Mouse (Mus musculus): ENCODE measurements at regions not wholly inside any gene's neighbourhood (a gene's known extent, or its start where the extent isn't known, plus 50 kb on each side); places are given as distances from the start of the nearest gene placed in this dataset.

DNA sequence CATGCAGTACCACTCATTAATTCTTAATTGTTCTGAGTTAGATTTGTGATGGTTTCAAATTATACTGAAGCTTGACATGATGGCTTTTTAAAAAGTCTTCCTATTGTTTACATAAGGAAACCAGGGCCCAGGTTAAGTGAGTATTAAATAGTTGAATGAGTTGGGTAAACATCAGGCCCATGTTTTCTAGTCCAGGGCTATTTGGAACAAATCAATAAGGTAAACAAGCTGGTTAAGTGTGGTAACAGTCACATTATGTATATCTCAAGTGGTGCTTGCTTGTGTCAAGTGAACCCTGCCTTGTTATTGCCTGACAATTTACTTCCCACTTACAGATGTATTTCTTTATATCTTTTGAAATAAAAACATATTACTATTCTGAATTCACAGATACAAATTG lies 144.7 kb upstream of the Ubash3b start:
- TF ChIP-seq CTCF (IDR thresholded peaks at IDR 0.05; ENCODE audit: low read depth, low read length) (no peak), GATA1 (IDR thresholded peaks at IDR 0.05; ENCODE audit: borderline replicate concordance, low read length) (no peak), POLR2AphosphoS5 (IDR thresholded peaks at IDR 0.05; ENCODE audit: insufficient replicate concordance, low read depth, low read length) (no peak)

All from G1E (cell line).